Mouse (Mus musculus) myocyte (in vitro differentiated cells): ENCODE measurements around the gene Sipa1l2. TPM values are rescaled to one million over a fixed set of nuclear protein-coding genes. Genes with fewer than 3 reads are reported as not detected.

ENCODE experiments used
- H3K27me3 ChIP-seq: one replicate; pipeline ENCODE4 v1.6.1; 2011; ENCODE audit not compliant: control insufficient read depth, insufficient read depth, insufficient read length
- H3K36me3 ChIP-seq: one replicate; pipeline ENCODE4 v1.6.1; 2011; ENCODE audit not compliant: control insufficient read depth, insufficient read depth
- H3K4me2 ChIP-seq: one replicate; pipeline ENCODE4 v1.6.1; 2011; ENCODE audit warnings: low read depth, control low read depth
- H3K4me3 ChIP-seq: one replicate; pipeline ENCODE4 v1.5.1; 2011; ENCODE audit warnings: mild to moderate bottlenecking, control low read depth, moderate library complexity
- H3K79me2 ChIP-seq: one replicate; pipeline ENCODE4 v1.6.1; 2011; ENCODE audit not compliant: control insufficient read depth, insufficient read depth
- H3ac ChIP-seq: one replicate; pipeline ENCODE4 v1.6.1; 2011; ENCODE audit not compliant: control insufficient read depth, insufficient read length
- CEBPB ChIP-seq: IDR thresholded peaks from 2 replicates; pipeline ENCODE4 v1.6.1; 2011; ENCODE audit warnings: mild to moderate bottlenecking, moderate library complexity; ENCODE audit not compliant: poor library complexity, insufficient read depth, severe bottlenecking
- E2F4 ChIP-seq: IDR thresholded peaks from one replicate; pipeline ENCODE4 v1.6.1; 2011; ENCODE audit warnings: mild to moderate bottlenecking, control low read depth, moderate library complexity; ENCODE audit not compliant: insufficient read depth
- MAX ChIP-seq: IDR thresholded peaks from one replicate; pipeline ENCODE4 v1.6.1; 2011; ENCODE audit warnings: low read depth, mild to moderate bottlenecking, control low read depth
- MYOD1 ChIP-seq, 3 experiments: IDR thresholded peaks; one replicate each; pipeline ENCODE4 v1.6.1; 2011; ENCODE audit warnings: control low read depth in 2 of 3, low read depth in 2 of 3, mild to moderate bottlenecking in 2 of 3, moderate library complexity in 1 of 3; ENCODE audit not compliant: insufficient read length in 2 of 3, control insufficient read depth in 1 of 3
- MYOG ChIP-seq, 3 experiments: IDR thresholded peaks; one replicate each; pipeline ENCODE4 v1.6.1; 2011; ENCODE audit warnings: control low read depth in 2 of 3, low read depth in 2 of 3, mild to moderate bottlenecking in 2 of 3; ENCODE audit not compliant: insufficient read length in 2 of 3, control insufficient read depth in 1 of 3, insufficient read depth in 1 of 3
- POLR2A ChIP-seq: IDR thresholded peaks from one replicate; pipeline ENCODE4 v1.6.1; 2011; ENCODE audit warnings: low read depth, mild to moderate bottlenecking, control low read depth, moderate library complexity; ENCODE audit not compliant: insufficient read length
- POLR2AphosphoS2 ChIP-seq: IDR thresholded peaks from one replicate; pipeline ENCODE4 v1.6.1; 2011; ENCODE audit warnings: low read depth, control low read depth; ENCODE audit not compliant: insufficient read length
- REST ChIP-seq: IDR thresholded peaks from one replicate; pipeline ENCODE4 v1.6.1; 2011; ENCODE audit warnings: mild to moderate bottlenecking, control low read depth, moderate library complexity; ENCODE audit not compliant: insufficient read depth, insufficient read length
- SRF ChIP-seq: IDR thresholded peaks from one replicate; pipeline ENCODE4 v1.6.1; 2011; ENCODE audit warnings: low read depth; ENCODE audit not compliant: control insufficient read depth, insufficient read length
- TCF12 ChIP-seq: IDR thresholded peaks from one replicate; pipeline ENCODE4 v1.6.1; 2011; ENCODE audit warnings: mild to moderate bottlenecking, control low read depth; ENCODE audit not compliant: poor library complexity, insufficient read depth, severe bottlenecking
- TCF3 ChIP-seq: IDR thresholded peaks from one replicate; pipeline ENCODE4 v1.6.1; 2011; ENCODE audit warnings: low read depth, control low read depth; ENCODE audit not compliant: insufficient read length
- USF1 ChIP-seq: IDR thresholded peaks from one replicate; pipeline ENCODE4 v1.6.1; 2011; ENCODE audit warnings: low read depth, mild to moderate bottlenecking, control low read depth, moderate library complexity
- polyA plus RNA-seq: library from polyadenylated mRNA; unstranded; fragments of >200 nt; fragmentation: generic; extraction: Trizol; gene quantifications from one replicate; pipeline ENCODE4 v1.2.1, GENCODE M21; 2012; ENCODE audit warnings: missing spikeins

Gene Sipa1l2
- polyA plus RNA-seq, 1 experiment = 16.2 TPM

DNA sequence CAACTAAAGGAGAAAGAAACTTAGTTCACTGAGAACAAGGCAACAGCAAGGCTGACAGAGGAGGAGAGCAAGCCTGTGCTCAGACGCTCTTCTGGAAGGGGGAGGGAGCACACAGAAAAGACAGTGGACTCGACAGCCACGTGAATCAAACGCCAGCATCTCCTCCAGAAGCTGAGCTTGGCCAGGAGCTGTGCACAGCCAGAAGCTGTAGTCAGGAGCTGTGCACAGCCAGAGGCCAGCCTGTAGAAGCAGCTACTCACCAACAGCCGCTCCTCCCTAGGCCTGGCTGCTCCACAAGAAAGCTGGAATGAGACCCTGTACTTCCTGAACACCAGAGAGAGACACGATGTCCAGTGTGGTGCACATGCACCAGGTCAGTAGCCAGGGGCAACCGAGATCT, 37.4 kb downstream of the Sipa1l2 start:
- Histone ChIP-seq H3K36me3 (no peaks in the 10 kb centered on the region), H3K79me2 (no peaks in the 10 kb centered on the region), H3K4me3 (no peak overlapping the region), H3K27me3 (no peaks in the 10 kb centered on the region), H3ac (no peak overlapping the region), H3K4me2 (no peak overlapping the region)
- TF ChIP-seq POLR2AphosphoS2 (no peak), E2F4 (no peak), SRF (no peak), USF1 (no peak), MYOD1 (IDR thresholded peaks at IDR 0.05; ENCODE audit: control insufficient read depth in 1 of 3, insufficient read length in 2 of 3, low read depth in 2 of 3) (no peak), MYOG (IDR thresholded peaks at IDR 0.05; ENCODE audit: control insufficient read depth in 1 of 3, insufficient read depth in 1 of 3, insufficient read length in 2 of 3, low read depth in 2 of 3) (no peak), MAX (no peak), POLR2A (no peak), TCF3 (no peak)

- Histone ChIP-seq H3K4me2 (no peak overlapping the region), H3K27me3 (no peaks in the 10 kb centered on the region), H3K79me2 (no peaks in the 10 kb centered on the region), H3K4me3 (no peak overlapping the region), H3K36me3 (no peaks in the 10 kb centered on the region), H3ac (no peak overlapping the region)
- no peak for TF ChIP-seq MYOD1 (IDR thresholded peaks at IDR 0.05; ENCODE audit: control insufficient read depth in 1 of 3, insufficient read length in 2 of 3, low read depth in 2 of 3)
- no peak for TF ChIP-seq MAX
- no peak for TF ChIP-seq SRF
- no peak for TF ChIP-seq REST
- no peak for TF ChIP-seq USF1
- no peak for TF ChIP-seq TCF12
- TF ChIP-seq E2F4 = no peak
- no peak for TF ChIP-seq MYOG (IDR thresholded peaks at IDR 0.05; ENCODE audit: control insufficient read depth in 1 of 3, insufficient read depth in 1 of 3, insufficient read length in 2 of 3, low read depth in 2 of 3)
These were observed 38.0 kb downstream of the Sipa1l2 start for GRCm38 (mm10) chr8:125531640-125532039.

- Histone ChIP-seq H3ac (no peak overlapping the region), H3K79me2 (no peaks in the 10 kb centered on the region), H3K4me2 (no peak overlapping the region), H3K36me3 (no peaks in the 10 kb centered on the region), H3K4me3 (no peak overlapping the region), H3K27me3 (no peaks in the 10 kb centered on the region)
- TF ChIP-seq POLR2A = no peak
- no peak for TF ChIP-seq REST
- no peak for TF ChIP-seq MAX
- no peak for TF ChIP-seq E2F4
- TF ChIP-seq POLR2AphosphoS2 = no peak
- TF ChIP-seq TCF12 = no peak
- no peak for TF ChIP-seq MYOD1 (IDR thresholded peaks at IDR 0.05; ENCODE audit: control insufficient read depth in 1 of 3, insufficient read length in 2 of 3, low read depth in 2 of 3)
These were observed 38.5 kb downstream of the Sipa1l2 start for GRCm38 (mm10) chr8:125531088-125531438.

DNA sequence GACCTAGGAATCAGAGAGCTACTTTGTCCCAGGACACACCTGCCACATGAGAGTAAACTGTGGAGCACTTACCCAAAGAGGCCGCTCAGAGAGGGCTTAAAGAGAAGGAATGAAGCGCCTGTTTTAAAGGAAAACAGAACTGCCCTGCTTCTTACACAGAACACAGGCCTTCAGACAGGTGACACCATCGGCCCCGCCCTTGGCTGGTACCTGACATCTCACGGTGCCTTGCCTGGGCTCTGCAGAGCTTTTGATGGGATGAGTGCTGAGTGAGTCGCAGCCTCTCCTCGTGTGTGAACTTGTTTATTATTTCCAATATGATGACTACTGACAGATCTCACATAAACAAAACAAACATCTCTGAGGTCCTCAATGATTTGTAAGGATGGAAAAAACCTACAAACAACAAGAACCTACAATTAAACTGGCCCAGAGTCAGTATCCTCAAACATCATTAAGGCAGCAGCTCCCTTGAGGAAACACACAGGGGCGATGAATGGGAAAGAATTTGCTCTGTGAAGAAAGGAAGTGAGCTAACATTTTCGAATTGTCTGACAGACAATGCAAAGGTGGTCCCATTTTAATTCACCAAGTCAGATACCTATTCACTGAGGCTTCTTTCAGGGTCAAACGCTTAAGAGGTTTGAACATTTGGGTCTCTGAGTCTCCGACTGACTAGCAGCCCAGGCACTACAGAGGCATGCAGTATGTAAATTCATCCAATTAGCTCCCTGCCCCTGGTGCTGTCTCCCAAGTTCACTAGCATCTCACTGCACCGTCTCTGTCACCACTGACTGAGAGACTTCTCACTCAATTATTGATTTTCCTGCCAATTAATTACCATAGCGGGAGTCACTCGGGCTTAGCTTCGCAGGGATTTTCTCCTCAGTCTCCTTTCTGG, 39.2 kb downstream of the Sipa1l2 start:
- Histone ChIP-seq H3K27me3 (no peaks in the 10 kb centered on the region), H3K4me3 (no peak overlapping the region), H3K79me2 (no peaks in the 10 kb centered on the region), H3K36me3 (no peaks in the 10 kb centered on the region), H3K4me2 (no peak overlapping the region), H3ac (no peak overlapping the region)
- TF ChIP-seq USF1 (no peak), TCF12 (no peak), CEBPB (no peak)

DNA sequence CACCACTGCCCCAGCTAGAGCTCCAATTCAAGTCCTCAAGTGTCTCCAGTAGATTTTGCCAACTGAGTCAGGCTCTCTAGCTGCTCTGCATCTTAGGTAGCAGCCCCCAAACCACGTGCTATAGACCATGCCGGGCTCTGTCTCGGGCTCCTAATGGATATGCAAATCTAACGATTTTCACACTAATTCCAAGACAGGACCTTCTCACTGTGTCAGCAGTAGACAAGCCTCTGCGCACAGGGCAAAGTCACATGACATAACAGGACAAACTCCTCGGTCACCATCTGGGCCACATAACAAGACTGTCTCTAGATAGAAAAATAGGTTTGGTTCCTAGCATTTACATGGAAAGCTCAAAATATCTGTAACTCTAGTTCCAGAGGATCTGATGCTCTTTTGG, 40.6 kb downstream of the Sipa1l2 start:
- TF ChIP-seq POLR2A (no peak), SRF (no peak), POLR2AphosphoS2 (no peak), CEBPB (no peak), USF1 (no peak), MAX (no peak), MYOG (IDR thresholded peaks at IDR 0.05; ENCODE audit: control insufficient read depth in 1 of 3, insufficient read depth in 1 of 3, insufficient read length in 2 of 3, low read depth in 2 of 3) (no peak), MYOD1 (IDR thresholded peaks at IDR 0.05; ENCODE audit: control insufficient read depth in 1 of 3, insufficient read length in 2 of 3, low read depth in 2 of 3) (no peak), REST (no peak), TCF12 (no peak), E2F4 (no peak), TCF3 (no peak)
- Histone ChIP-seq H3K4me3 (no peak overlapping the region), H3K27me3 (no peaks in the 10 kb centered on the region), H3K79me2 (no peaks in the 10 kb centered on the region), H3ac (no peak overlapping the region), H3K4me2 (no peak overlapping the region), H3K36me3 (no peaks in the 10 kb centered on the region)
